Mouse (Mus musculus): ENCODE results near the gene Dgkd.

Gene Dgkd

DNA sequence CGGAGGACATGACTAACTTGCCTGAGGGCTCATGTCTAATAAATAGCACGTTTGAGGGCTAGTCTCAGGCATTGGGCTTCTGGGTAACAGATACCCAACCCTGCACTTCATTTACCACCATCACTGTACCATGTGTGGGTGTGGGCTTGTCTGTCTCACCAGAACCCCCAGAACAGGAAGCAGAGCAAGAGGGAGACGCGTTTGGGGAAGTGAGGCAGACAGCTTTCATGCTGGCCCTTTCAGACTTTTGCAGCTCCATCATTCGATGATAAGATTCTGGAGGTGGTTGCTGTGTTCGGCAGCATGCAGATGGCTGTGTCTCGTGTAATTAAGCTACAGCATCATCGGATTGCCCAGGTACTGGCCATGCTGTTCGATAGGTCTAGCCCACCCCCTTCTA is 82.0 kb downstream of the Dgkd start:
- DNase-seq (ENCODE audit: low spot score in 2 of 2), result no peak

DNA sequence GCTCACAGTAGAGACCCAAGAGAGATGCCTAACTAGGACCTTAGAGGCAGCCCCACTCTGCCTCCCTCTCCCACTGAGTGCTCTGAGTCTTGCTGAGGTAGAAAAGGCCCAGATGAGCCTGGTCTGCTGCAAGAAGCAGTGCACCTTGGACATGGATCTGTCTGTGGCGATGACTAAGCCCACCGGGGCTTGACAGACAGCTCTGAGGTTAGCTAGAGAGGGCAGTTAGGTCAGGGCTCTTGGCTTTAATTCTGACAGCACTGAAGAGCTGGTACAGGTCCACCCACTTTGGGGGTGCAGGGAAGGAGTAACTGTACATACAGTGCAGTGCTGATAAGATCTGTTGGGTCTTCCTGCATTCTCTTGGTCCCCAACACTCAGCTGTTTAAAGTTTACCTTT is 82.5 kb downstream of the Dgkd start:
- no peak for DNase-seq (ENCODE audit: low spot score in 2 of 2)

DNA sequence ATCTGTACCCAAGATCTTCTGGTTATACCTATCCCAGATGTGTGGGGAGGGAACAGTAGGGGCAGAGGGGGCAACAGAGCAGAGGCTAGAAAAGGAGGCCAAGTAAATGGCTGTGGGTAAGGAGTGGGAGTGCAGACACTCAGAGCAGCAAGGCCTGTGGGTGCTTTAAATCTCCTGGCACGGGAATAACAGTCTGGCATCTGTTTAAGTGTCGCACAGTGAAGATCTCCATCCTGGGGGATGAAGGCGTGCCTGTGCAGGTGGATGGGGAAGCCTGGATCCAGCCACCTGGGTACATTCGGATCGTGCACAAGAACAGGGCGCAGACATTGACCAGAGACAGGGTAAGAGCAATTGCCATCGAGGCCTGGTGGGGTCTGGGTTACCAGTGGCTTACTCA is 83.0 kb downstream of the Dgkd start:
- DNase-seq (ENCODE audit: low spot score in 2 of 2), result peak; percentile 49 to 50

DNA sequence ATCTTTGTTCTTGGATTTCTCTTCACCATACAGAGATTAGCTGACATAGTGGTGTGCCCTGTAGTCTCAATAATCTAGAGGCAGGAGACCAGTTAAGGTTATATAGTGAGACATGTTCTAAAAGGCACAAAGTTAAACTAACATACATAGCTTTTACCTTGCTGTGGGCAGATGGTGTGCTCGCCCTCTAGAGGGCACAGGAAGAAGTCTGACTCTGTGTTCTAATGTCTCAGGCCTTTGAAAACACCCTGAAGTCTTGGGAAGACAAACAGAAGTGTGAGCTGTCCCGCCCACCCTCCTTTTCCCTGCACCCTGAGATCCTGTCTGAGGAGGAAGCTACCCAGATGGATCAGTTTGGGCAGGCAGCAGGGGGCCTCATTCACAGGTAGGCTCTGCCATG is 83.4 kb downstream of the Dgkd start:
- DNase-seq (ENCODE audit: low spot score in 2 of 2), result no peak

DNA sequence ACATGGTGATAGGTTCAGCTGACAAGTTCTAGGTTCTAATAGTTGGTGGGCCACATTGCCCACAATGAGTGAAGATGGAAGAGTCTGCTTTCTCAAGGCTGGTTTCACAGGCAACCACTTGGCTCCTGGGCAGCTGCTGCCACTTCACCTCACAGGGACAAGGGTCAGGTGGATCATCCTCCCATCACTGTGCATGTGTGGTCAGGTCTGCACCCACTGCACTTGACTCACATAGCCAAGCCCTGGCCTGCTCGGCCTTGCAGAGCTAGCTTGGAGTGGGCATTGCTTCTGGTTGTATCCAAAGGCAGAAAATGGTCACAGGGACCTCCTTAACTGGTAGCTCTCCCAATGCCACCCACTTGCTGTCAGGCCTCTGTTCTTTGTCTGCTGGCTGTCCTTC is 88.7 kb downstream of the Dgkd start:
- no peak for DNase-seq (ENCODE audit: low spot score in 2 of 2)

DNA sequence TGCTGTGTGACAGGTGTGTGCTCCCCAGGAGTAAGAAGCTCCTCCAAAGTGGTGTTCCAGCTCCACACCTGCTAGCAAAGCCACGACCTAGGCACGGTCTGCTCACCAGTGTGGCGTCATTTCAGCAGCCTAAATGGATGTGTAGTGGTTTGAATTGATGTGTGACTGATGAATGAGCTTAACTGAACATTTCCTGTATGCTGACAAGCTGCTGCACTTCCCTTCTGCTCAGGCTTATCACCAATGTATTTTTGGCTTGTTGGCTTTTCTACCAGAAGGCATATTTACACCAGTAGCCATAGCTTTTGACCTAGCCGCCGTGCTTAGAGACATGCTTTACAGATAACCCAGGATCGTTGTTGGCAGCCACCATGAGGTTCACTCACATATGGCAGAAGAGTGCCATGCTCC is 94.6 kb downstream of the Dgkd start:
- no peak for DNase-seq (ENCODE audit: low spot score in 2 of 2)

DNA sequence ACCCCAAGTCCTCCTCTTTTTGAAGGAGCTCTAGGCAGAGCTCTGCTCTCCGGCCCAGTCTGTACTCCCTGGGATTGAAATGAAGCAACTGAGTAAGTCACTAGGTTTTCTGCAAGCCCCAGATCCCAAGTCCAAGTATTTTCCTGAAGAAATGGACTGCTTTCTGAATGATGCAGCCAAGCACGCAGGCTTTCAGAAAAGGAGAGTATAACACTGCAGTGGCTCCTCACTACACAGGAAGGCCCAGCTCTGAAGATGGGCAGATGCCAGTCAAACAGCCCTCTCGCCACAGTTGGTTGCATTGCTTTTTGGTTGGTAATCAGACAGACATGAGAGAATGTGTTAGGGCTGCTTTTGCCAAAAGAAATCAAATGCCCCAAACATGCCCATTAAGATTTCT is 98.6 kb downstream of the Dgkd start:
- DNase-seq (ENCODE audit: low spot score in 2 of 2), result no peak

DNA sequence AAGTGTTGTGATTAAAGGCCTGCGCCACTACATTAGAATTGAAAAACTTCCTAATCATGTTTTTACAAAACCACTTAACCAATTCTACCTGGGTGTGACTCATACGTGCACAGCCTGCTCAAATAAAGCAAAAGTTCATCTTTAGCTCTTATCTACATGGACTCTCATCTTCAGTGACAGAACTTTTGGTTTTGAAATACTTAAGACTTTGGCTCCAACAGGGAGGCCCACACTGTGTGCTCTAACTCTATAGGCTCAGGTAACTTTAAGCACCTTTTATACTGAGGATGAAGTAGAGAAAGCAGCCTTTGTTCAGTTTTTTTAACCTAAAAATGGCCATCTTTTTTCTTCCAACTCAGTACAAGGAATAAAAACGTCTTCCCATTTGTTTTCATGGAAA is 100.0 kb downstream of the Dgkd start:
- no peak for DNase-seq (ENCODE audit: low spot score in 2 of 2)

DNA sequence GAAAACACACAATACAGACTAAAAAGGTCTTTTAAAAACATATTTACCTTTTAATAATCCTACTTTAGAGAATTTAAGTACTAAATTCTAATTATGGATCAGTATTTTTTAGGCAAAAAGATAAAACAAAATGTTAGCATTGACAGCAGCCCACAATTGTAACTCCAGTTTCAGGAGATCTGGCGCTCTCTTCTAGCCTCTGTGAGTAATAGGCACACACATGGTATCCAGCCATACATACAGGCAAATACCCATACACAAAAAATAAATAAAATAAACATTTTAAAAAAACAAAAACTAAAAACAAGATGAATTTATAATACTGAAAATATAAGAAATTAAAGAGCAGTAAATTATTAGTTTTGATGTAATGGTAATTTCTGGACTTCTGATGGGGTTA is 105.8 kb downstream of the Dgkd start:
- DNase-seq (ENCODE audit: low spot score in 2 of 2), result no peak

DNA sequence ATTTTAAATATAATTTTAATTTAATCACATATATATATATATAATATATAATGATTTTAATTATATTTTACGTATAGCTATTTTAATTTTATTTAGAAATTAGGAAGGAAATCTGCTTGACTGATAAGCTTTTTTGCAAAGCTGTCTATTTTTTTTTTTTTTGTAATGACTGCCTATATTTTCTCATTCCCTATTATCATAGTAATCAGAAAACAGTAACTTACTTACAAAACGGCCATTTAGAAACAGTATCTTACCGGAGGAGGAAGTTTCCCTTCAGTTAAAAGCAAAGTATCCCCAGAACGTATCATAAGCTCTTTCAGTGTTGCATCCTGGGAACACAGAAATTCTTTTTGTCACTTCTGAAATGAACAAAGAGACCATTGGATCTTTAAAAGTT is 106.4 kb downstream of the Dgkd start:
- DNase-seq (ENCODE audit: low spot score in 2 of 2), result no peak

DNA sequence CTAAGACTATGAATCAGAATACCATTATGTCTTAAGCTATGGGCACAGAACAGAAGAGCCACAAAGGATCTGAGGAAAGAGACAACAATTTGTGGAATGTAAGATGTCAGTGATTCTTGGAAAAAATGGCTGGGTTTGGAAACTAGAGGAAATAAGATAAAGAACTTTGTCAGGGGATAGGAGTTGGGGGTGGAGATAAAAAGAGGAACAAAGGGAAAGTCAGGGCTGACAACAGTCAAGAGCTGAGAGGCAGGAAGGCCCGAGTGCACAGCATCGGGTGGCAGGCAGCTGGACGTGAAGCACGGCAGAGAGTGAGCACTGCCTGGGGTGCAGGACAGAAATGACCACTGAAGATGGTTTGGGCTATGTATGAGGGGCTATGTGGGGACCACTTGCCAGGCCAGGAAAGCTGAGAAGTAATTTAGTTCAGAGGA is 106.9 kb downstream of the Dgkd start:
- no peak for DNase-seq (ENCODE audit: low spot score in 2 of 2)

DNA sequence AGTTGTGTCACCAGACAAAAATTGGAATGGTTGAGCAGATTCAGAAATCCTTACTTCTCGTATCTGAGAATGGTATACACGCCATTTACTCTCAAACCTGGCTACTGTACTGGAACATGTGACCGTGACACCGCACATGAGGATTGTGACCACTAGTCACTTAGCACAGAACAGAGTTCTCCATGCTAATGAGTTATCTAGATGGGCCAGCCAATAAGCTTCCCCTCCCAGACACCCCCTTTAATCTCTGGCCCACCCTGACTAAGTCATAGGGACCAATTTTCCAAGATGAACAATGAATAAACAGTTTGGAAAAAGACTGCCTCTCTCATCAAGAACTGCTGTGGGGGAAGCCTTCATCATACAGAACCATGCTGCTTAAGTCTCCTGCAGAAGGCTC is 107.7 kb downstream of the Dgkd start:
- DNase-seq (ENCODE audit: low spot score in 2 of 2), result no peak

DNA sequence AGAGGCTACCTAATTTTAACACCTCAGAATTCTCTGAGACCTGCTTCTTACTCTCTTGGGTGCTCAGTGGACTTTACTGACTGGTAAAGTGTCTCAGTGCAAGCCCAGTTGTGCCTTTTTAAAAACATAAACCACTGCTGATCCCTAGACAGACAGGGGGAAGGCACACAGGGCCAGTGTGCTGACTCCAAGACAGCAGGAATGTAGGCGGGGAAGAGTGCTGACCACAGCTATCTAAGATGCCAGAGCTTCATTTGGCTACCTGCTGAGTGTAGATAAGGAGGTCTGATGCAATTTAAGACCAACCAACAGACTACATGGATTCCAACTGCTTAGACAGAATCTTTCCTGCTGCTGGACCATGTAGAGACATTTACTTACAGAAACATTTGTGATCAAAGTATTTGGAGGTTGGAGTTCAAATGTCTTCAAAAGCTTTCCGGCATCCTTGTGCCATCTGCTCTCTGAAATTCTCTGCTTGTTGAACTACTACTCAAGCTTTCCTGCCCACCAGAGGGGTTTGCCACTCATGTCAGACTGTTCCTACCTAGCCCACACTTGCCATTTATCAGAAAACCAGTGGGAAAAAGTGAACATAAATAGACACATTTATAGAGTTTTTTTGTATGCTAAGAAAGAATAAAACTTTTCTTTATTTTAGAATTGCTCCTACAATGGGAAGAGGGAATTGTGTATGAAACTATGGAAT is 108.5 kb downstream of the Dgkd start:
- DNase-seq (ENCODE audit: low spot score in 2 of 2), result no peak

DNA sequence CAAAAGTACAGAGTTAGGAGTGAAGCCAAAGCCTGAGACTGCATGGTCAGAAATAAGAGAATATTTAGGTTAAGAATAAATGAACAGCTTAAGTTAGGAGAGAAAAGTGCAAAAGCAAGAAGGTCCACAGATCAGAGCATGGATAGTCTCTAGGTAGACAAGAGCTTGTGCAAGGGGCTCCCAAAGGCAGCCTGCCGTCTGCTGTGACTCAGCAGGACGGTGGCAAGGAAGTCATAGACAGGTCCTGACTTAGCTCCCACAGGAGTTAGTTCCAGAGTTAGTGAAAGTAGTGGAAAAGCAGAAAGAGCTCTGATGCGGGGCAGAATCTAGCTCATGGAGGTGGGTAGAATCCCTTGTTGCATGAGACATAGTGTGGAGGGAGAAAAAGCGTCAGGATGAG is 117.3 kb downstream of the Dgkd start:
- no peak for DNase-seq (ENCODE audit: low spot score in 2 of 2)

DNA sequence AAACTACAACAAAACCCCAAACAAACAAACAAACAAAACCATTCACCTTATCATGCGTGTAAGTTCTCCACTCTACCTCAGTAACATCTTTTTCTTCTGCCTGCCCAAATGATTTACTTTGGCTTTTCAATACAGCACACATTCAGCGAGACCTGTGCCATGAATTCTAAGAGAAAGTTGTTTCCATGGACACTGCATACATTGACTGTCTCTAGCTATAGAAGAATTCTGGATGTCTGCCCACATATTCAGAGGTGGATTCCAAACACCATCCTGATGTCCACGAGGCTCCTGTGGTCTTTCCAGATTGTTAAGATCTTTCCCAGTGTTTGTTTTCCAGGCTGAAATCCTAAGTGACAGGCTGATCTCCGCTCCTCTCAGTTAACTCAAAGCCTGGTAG is 129.2 kb downstream of the Dgkd start:
- no peak for DNase-seq (ENCODE audit: low spot score in 2 of 2)

DNA sequence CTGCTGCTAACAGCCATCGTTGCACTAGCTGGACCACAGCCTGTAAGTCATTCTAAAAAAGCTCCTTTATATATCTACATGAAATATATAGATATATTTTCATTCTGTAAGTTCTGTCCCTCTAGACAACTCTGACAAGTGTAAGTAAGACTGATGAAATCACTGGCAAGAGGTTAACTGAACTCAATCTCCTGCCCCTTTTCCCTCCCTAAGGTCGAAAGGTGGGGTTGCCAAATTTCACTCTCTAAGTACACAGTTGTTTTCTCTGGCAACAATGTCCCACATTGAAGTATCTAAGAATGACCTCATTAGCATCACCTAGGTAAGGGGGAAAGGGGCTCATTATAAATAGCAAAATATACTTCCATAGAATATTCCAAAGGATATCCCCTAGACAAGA is 139.6 kb downstream of the Dgkd start:
- DNase-seq (ENCODE audit: low spot score in 2 of 2), result no peak

Measured in right cerebral cortex, postnatal 36 days (tissue).